Mouse (Mus musculus): ENCODE results near the gene Tpm1. TPM values are rescaled to one million over a fixed set of nuclear protein-coding genes. Genes with fewer than 3 reads are reported as not detected.

Tpm1 gene
- polyA plus RNA-seq (2014; fragmentation: Illumina TruSeq; extraction: RNeasy Lipid Tissue Mini Kit (QIAGEN cat#74804); ENCODE audit: low read depth, low replicate concordance): 14,716 TPM

GRCm38 (mm10) chr9:67049086-67049824 is at the start of gene Tpm1:
Tpm1 (minus strand) TSS chr9:67049406.

GRCm38 (mm10) chr9:66975239-66975645 is 74.0 kb downstream of the Tpm1 start, which contains the start of gene Lactb:
Lactb (minus strand) TSS chr9:66975484.

Other genes with a start within 250 kb of the Tpm1 start
- 2.3 TPM for gene Aph1c, start 214.7 kb downstream of the Tpm1 start, polyA plus RNA-seq (2014; fragmentation: Illumina TruSeq; extraction: RNeasy Lipid Tissue Mini Kit (QIAGEN cat#74804); ENCODE audit: low read depth, low replicate concordance)
- 8.2 TPM for gene Rab8b, start 129.7 kb downstream of the Tpm1 start, polyA plus RNA-seq (2014; fragmentation: Illumina TruSeq; extraction: RNeasy Lipid Tissue Mini Kit (QIAGEN cat#74804); ENCODE audit: low read depth, low replicate concordance)
- 180 TPM for gene Rps27l, start 103.3 kb downstream of the Tpm1 start, polyA plus RNA-seq (2014; fragmentation: Illumina TruSeq; extraction: RNeasy Lipid Tissue Mini Kit (QIAGEN cat#74804); ENCODE audit: low read depth, low replicate concordance)
- 19.7 TPM for gene Lactb, start 73.9 kb downstream of the Tpm1 start, polyA plus RNA-seq (2014; fragmentation: Illumina TruSeq; extraction: RNeasy Lipid Tissue Mini Kit (QIAGEN cat#74804); ENCODE audit: low read depth, low replicate concordance)

Measured in heart, adult 10 weeks (tissue).